Mouse (Mus musculus): ENCODE results near the gene Rnf25.

DNA sequence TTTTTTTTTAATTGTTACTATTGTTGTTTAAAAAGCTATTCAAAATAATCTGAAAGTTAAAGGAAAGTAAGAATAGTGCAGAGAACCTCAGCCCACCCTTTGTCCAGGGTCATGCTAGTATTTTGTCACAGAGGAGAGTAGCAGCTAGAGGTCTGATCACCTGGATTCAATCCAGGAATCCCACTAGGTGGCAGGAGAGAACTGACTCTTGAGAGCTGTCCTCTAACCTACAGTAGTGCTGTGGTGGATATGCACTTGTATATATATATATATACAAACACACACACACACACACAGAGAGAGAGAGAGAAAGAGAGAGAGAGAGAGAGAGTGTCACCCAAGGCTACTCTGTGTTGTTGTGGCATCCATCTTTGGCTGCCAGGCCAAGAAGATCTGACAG is 42.7 kb upstream of the Rnf25 start:
- TF ChIP-seq CTCF (conservative IDR thresholded peaks at IDR 0.05; ENCODE audit: low read length) (no peak), POU5F1 (IDR thresholded peaks at IDR 0.05; ENCODE audit: borderline replicate concordance, low read length) (no peak), NANOG (IDR thresholded peaks at IDR 0.05; ENCODE audit: borderline replicate concordance, low read length) (no peak)

Measured in E14TG2a.4 (cell line).